Comparison of ENCODE assay signal across 8 mouse cellular contexts in genomic region chr13:111237865-111238465, GRCm38 (mm10). TPM values are rescaled to one million over a fixed set of nuclear protein-coding genes. Genes with fewer than 3 reads are reported as not detected.
DNase-seq lines count a peak whose midpoint lies in the region; ATAC-seq and TF ChIP-seq lines count a peak whose summit lies in the region.

No protein-coding gene starts in this region.

- H3K27ac ChIP-seq in heart, embryonic 15.5 days = no peak overlapping the region
- H3K27ac ChIP-seq in CH12.LX (ENCODE audit: insufficient read depth, low read depth) = no peak overlapping the region
- H3K27ac ChIP-seq in cortical plate, adult 2 months (ENCODE audit: insufficient read depth, low read length) = no peak overlapping the region
- no peak overlapping the region for H3K27ac ChIP-seq in limb, embryonic 13.5 days

- peak; percentile 32 for ATAC-seq in heart, embryonic 15.5 days (replicated peaks; ENCODE audit: insufficient number of reproducible peaks, insufficient read depth, low FRiP score, low read depth)
- peak; percentile 45; the same call in 1 of the 2 replicates for ATAC-seq in limb, embryonic 13.5 days (ENCODE audit: low FRiP score, low read depth)
- no peak for ATAC-seq in monocyte, adult 5-6 weeks (replicated peaks; ENCODE audit: insufficient number of reproducible peaks, low FRiP score, low TSS enrichment, poor library complexity, severe bottlenecking)

- TF ChIP-seq RAD21 in CH12.LX (IDR thresholded peaks at IDR 0.05; ENCODE audit: low read depth, low read length) = peak; percentile 93

- H3K79me2 ChIP-seq in CH12.LX (replicated peaks; ENCODE audit: control insufficient read depth, extremely low read depth, insufficient read depth, poor library complexity, severe bottlenecking) = no peaks in the 10 kb centered on the region

- in situ Hi-C loops in CH12.LX (cut with MboI; ENCODE audit: low pct_ligation_motif_present, low pct_unique_long_range_greater_than_20kb, low sequenced_read_pairs) = loop anchor here (10.0 to 25.0 kb wide), 3 partner anchors 174 to 843 kb away; partner anchors contain the start of gene Plk2

- H3K4me2 ChIP-seq in heart, embryonic 15.5 days = no peak overlapping the region
- no peak overlapping the region for H3K4me2 ChIP-seq in CH12.LX (ENCODE audit: insufficient read depth, low read depth, poor library complexity, severe bottlenecking)
- H3K4me2 ChIP-seq in limb, embryonic 13.5 days (replicated peaks) = no peak overlapping the region

- H3K27me3 ChIP-seq in heart, embryonic 15.5 days = no peaks in the 10 kb centered on the region
- no peaks in the 10 kb centered on the region for H3K27me3 ChIP-seq in CH12.LX (replicated peaks)
- H3K27me3 ChIP-seq in limb, embryonic 13.5 days = no peaks in the 10 kb centered on the region
- no peaks in the 10 kb centered on the region for H3K27me3 ChIP-seq in splenic B cell, adult 2 months (ENCODE audit: control insufficient read depth, insufficient read depth, low read length, poor library complexity, severe bottlenecking)

- H3K9me3 ChIP-seq in heart, embryonic 15.5 days (replicated peaks) = no peaks in the 10 kb centered on the region
- peaks cover 5% of the 10 kb centered on the region for H3K9me3 ChIP-seq in CH12.LX (replicated peaks; ENCODE audit: low read length)
- H3K9me3 ChIP-seq in limb, embryonic 13.5 days = peaks cover 8% of the 10 kb centered on the region

- dilution Hi-C loops in CH12.LX (cut with MboI; ENCODE audit: extremely low pct_ligation_motif_present, extremely low pct_unique_long_range_greater_than_20kb, low sequenced_read_pairs) = no loop called here

- TF ChIP-seq POLR2A in CH12.LX (IDR thresholded peaks at IDR 0.05; ENCODE audit: low read depth, low read length) = no peak
- TF ChIP-seq POLR2A in cortical plate, adult 2 months (IDR thresholded peaks at IDR 0.05; ENCODE audit: extremely low read depth, insufficient read depth, low read length) = no peak

- DNase-seq in heart, postnatal 36 days = no peak
- peak; percentile 55 for DNase-seq in CH12.LX (ENCODE audit: extremely low read depth)
- DNase-seq in splenic B cell, adult 2 months (ENCODE audit: low read depth, low spot score) = peak; percentile 52
- DNase-seq in ovary, postnatal 14 days (ENCODE audit: low spot score) = no peak

- H3K4me1 ChIP-seq in heart, embryonic 15.5 days (replicated peaks) = 0 out of 2 replicates have a peak, but pooled peaks cover 8% of the 10 kb centered on the region
- H3K4me1 ChIP-seq in CH12.LX (ENCODE audit: control insufficient read depth in 1 of 2, insufficient read depth in 2 of 2) = peaks cover 8 to 11% of the 10 kb centered on the region in 2 experiments; a peak in 3 of 4 replicates
- H3K4me1 ChIP-seq in cortical plate, adult 2 months (ENCODE audit: control insufficient read depth, insufficient read depth, low read length) = no peaks in the 10 kb centered on the region
- H3K4me1 ChIP-seq in limb, embryonic 13.5 days = peaks cover 22% of the 10 kb centered on the region

- no peaks in the 10 kb centered on the region for H3K36me3 ChIP-seq in heart, embryonic 15.5 days
- H3K36me3 ChIP-seq in CH12.LX (replicated peaks in 1 of 2; ENCODE audit: control insufficient read depth in 1 of 2, insufficient read depth in 1 of 2, low read length in 1 of 2) = no peaks in the 10 kb centered on the region
- H3K36me3 ChIP-seq in limb, embryonic 13.5 days = no peaks in the 10 kb centered on the region
- no peaks in the 10 kb centered on the region for H3K36me3 ChIP-seq in splenic B cell, adult 2 months (ENCODE audit: control insufficient read depth, insufficient read depth, low read length, poor library complexity, severe bottlenecking)

- no peak for TF ChIP-seq EP300 in CH12.LX (IDR thresholded peaks at IDR 0.05; ENCODE audit: low read length)

- intact Hi-C loops in heart, postnatal 36 days (cut with DNase I) = loop anchor here (1.0 to 10.0 kb wide), 6 partner anchors 173 to 1176 kb away; no protein-coding TSS in a partner anchor

- peak; percentile 62 to 80 for TF ChIP-seq CTCF in CH12.LX (conservative IDR thresholded peaks at IDR 0.05 in 1 of 2, IDR thresholded peaks at IDR 0.05 in 1 of 2; ENCODE audit: low read depth in 2 of 2, low read length in 2 of 2)
- TF ChIP-seq CTCF in cortical plate, adult 2 months (IDR thresholded peaks at IDR 0.05; ENCODE audit: extremely low read depth, insufficient read depth, low read length) = peak; percentile 62

- WGBS in heart, embryonic 15.5 days = 30% methylated on average over 3 of the region's 3 CpGs
- WGBS in limb, embryonic 13.5 days = 34% methylated on average over 3 of the region's 3 CpGs

- H3K4me3 ChIP-seq in heart, embryonic 15.5 days = no peak overlapping the region
- no peak overlapping the region for H3K4me3 ChIP-seq in CH12.LX (replicated peaks in 1 of 3; ENCODE audit: low read depth in 2 of 3, low read length in 2 of 3, poor library complexity in 1 of 3)
- H3K4me3 ChIP-seq in cortical plate, adult 2 months (ENCODE audit: insufficient read depth, low read length) = no peak overlapping the region
- no peak overlapping the region for H3K4me3 ChIP-seq in limb, embryonic 13.5 days

- H3K9ac ChIP-seq in heart, embryonic 15.5 days = no peak overlapping the region
- no peak overlapping the region for H3K9ac ChIP-seq in CH12.LX (ENCODE audit: insufficient read depth, low read depth)
- no peak overlapping the region for H3K9ac ChIP-seq in limb, embryonic 13.5 days

TF ChIP-seq in CH12.LX, 34 proteins besides CTCF, POLR2A, EP300 and RAD21:
- TF ChIP-seq USF1 (IDR thresholded peaks at IDR 0.05; ENCODE audit: low read depth, low read length) = no peak
- TF ChIP-seq ETS1 (conservative IDR thresholded peaks at IDR 0.05; ENCODE audit: low read depth, low read length) = no peak
- TF ChIP-seq PAX5 (IDR thresholded peaks at IDR 0.05; ENCODE audit: low read length) = no peak
- no peak for TF ChIP-seq JUN (IDR thresholded peaks at IDR 0.05; ENCODE audit: insufficient read depth, low read depth, low read length)
- no peak for TF ChIP-seq TCF12 (IDR thresholded peaks at IDR 0.05; ENCODE audit: low read depth, low read length)
- TF ChIP-seq USF2 (conservative IDR thresholded peaks at IDR 0.05; ENCODE audit: low read depth, low read length) = no peak
- TF ChIP-seq CHD2 (IDR thresholded peaks at IDR 0.05; ENCODE audit: low read length) = peak; percentile 34; the same call in 1 of the 2 replicates
- TF ChIP-seq HCFC1 (IDR thresholded peaks at IDR 0.05; ENCODE audit: low read depth, low read length) = no peak
- peak; percentile 78 for TF ChIP-seq SMC3 (IDR thresholded peaks at IDR 0.05; ENCODE audit: low read depth, low read length)
- no peak for TF ChIP-seq TBP (conservative IDR thresholded peaks at IDR 0.05; ENCODE audit: low read depth, low read length)
- peak; percentile 51; the same call in 1 of the 2 replicates for TF ChIP-seq ZC3H11A (IDR thresholded peaks at IDR 0.05; ENCODE audit: low read depth, low read length)
- TF ChIP-seq MAX (IDR thresholded peaks at IDR 0.05; ENCODE audit: low read length) = no peak
- no peak for TF ChIP-seq MXI1 (IDR thresholded peaks at IDR 0.05; ENCODE audit: low read depth, low read length)
- TF ChIP-seq KAT2A (IDR thresholded peaks at IDR 0.05; ENCODE audit: insufficient replicate concordance, low read length) = no peak
- TF ChIP-seq JUND (conservative IDR thresholded peaks at IDR 0.05; ENCODE audit: low read depth, low read length) = no peak
TF ChIP-seq in CH12.LX: peak in this region for 3.

RNA-seq across cellular contexts. Expression of gene Actbl2, which starts 16.8 kb away (rescaled TPM):
- not detected in 2 replicates for polyA plus RNA-seq in heart, embryonic 15.5 days (2015; fragmentation: Nextera tagmentation; extraction: Ambion mirVana)
- not detected for total RNA-seq in heart, postnatal 36 days (2021)
- not detected in 2 replicates for total RNA-seq in CH12.LX (2012; rRNA removed)
- not detected in 2 replicates for total RNA-seq in CH12.LX (2014; rRNA removed)
- not detected in 2 replicates for polyA plus RNA-seq in CH12.LX (2012; ENCODE audit: insufficient read length, low read depth)
- 0.09 TPM in 1 of 2 replicates, not detected in the other for polyA plus RNA-seq in cortical plate, adult 2 months (2012; rRNA removed)
- polyA plus RNA-seq in limb, embryonic 13.5 days (2015; fragmentation: Nextera tagmentation; extraction: Ambion mirVana) = not detected in 2 replicates
- total RNA-seq in monocyte, adult 5-6 weeks (2017) = not detected in 3 replicates

Comparison
In these comparisons a context has a peak if more than half of its experiments do, and no peak if none do; other contexts are left out.
1. DNase-seq: peak in CH12.LX (single experiment) and splenic B cell, adult 2 months (single experiment); none in heart, postnatal 36 days (0 of 2) and ovary, postnatal 14 days (single experiment).